Mouse (Mus musculus): Measurements from ENCODE around the gene Slc4a3. TPM values are rescaled to one million over a fixed set of nuclear protein-coding genes. Genes with fewer than 3 reads are reported as not detected.

The Slc4a3 gene
- polyA plus RNA-seq, 1 experiment from 2014 or later = 7.2 TPM

DNA sequence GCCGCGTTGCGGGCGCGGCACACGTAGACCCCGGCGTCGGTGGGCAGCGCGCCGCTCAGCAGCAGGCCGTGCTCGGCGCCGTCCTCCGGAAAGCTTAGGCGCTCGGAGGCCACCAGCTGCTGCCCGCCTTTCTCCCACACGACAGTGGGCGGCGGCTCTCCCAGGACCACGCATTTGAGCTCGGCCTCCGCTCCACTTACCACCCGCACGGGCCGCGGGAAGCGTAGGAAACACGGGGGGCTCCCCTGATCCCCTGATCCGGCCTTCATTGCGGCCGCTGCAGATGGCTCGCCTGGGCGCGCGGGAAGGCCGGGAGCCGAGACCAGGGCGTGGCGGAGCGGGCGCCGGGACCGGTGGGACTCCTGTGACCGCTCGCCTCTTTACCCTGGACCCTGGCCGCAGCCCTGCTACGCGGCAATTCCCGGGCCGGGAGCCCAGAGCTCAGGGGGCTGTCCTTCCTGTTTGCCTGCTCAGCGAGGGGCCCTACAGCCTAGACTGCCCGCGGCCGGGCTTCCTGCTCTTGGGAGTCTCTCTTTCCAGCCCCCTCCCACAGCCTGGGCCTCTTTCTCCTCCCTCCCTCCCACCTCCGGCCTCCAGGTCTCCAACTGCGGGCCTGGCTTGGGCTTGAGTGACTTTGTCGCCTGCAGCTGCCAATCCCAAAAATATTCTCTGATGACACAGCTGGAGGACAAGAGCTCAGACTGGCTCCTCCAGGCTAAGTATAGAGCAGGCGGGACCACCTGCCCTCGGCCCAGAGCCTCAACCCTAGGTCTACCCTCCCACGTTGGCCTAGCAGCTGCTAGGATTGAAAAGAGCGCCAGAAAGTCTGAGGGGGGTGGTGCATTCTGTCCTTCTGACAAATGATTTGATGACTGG, 39.9 kb upstream of the Slc4a3 start, which contains the start of gene Obsl1:
Obsl1 (minus strand) TSS at position 497 of the 876 bp plus-strand sequence.
- Histone ChIP-seq H3K27ac (ENCODE audit: low read depth, low read length) (peak within 1 kb of the TSS; percentile 65), H3K27me3 (ENCODE audit: control insufficient read depth, insufficient read depth, low read length) (peaks cover 9% of the 10 kb centered on the region; the same call in 1 of the 2 replicates), H3K4me2 (peak within 1 kb of the TSS; percentile 68), H3K9ac (ENCODE audit: low read length) (peak within 1 kb of the TSS; percentile 97), H3K36me3 (ENCODE audit: control insufficient read depth, insufficient read depth, low read length) (peaks cover 9% of the 10 kb centered on the region), H3K9me3 (ENCODE audit: control insufficient read depth, low read length) (no peaks in the 10 kb centered on the region), H3K4me1 (ENCODE audit: control insufficient read depth, insufficient read depth, low read length) (peaks cover 7% of the 10 kb centered on the region), H3K4me3 (ENCODE audit: low read depth, low read length) (peak within 1 kb of the TSS; percentile 77)
- ATAC-seq (ENCODE audit: low FRiP score) (peak; percentile 83), DNase-seq (ENCODE audit: low spot score, missing footprints) (peak; percentile 97)
- WGBS = under 1% methylated on average over 50 of the region's 65 CpGs

DNA sequence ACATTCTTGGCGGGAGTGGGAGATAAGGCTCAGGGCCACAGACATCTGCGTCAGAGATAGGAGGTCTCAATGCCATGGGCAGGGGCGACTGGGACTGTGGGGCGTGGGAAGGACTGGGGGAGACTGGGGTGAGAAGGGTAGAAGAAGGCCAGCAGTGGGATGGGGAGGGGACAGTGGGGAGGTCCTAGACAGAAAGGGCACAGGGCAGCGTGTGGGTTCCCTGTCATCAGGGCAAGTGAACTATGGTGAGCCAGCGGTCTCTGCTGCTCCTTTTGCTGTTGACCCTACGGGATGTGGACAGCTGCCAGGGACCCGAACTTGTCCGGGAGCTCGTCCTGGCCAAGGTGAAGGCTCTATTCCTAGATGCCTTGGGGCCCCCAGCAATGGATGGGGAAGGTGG, 39.1 kb upstream of the Slc4a3 start, which contains the start of gene Inha:
Inha (plus strand) TSS at position 72 of the 400 bp plus-strand sequence.
- no peak; the same call in 1 of the 2 replicates for ATAC-seq (ENCODE audit: low FRiP score)
- 81% methylated on average over 10 of the region's 10 CpGs for WGBS

DNA sequence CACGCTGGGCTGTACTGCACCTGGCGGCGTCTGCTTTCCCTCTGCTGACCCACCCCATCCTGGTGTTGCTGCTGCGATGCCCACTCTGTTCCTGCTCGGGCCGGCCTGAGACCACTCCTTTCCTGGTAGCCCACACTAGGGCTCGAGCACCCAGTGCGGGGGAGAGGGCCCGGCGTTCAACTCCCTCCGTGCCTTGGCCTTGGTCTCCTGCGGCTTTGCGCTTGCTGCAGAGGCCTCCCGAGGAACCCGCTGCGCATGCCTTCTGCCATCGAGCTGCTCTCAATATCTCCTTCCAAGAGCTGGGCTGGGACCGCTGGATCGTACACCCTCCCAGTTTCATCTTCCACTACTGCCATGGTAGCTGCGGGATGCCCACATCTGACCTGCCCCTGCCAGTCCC, 36.5 kb upstream of the Slc4a3 start:
- Histone ChIP-seq H3K36me3 (ENCODE audit: control insufficient read depth, insufficient read depth, low read length) (no peaks in the 10 kb centered on the region), H3K27me3 (ENCODE audit: control insufficient read depth, insufficient read depth, low read length) (peaks cover 3% of the 10 kb centered on the region; the same call in 1 of the 2 replicates), H3K4me1 (ENCODE audit: control insufficient read depth, insufficient read depth, low read length) (peaks cover 4% of the 10 kb centered on the region), H3K9me3 (ENCODE audit: control insufficient read depth, low read length) (no peaks in the 10 kb centered on the region), H3K4me3 (ENCODE audit: low read depth, low read length) (no peak overlapping the region), H3K4me2 (no peak overlapping the region), H3K9ac (ENCODE audit: low read length) (no peak overlapping the region), H3K27ac (ENCODE audit: low read depth, low read length) (no peak overlapping the region)
- peak; percentile 44 for DNase-seq (ENCODE audit: low spot score, missing footprints)
- ATAC-seq (ENCODE audit: low FRiP score) = no peak
- 49% methylated on average over 17 of the region's 20 CpGs for WGBS

More for the DNA sequence above, 39.1 kb upstream of the Slc4a3 start, which contains the start of gene Inha:
- Histone ChIP-seq H3K4me3 (ENCODE audit: low read depth, low read length) (peak within 1 kb of the TSS; percentile 77), H3K27ac (ENCODE audit: low read depth, low read length) (peak within 1 kb of the TSS; percentile 65), H3K27me3 (ENCODE audit: control insufficient read depth, insufficient read depth, low read length) (peaks cover 9% of the 10 kb centered on the region; the same call in 1 of the 2 replicates), H3K4me2 (peak within 1 kb of the TSS; percentile 68), H3K36me3 (ENCODE audit: control insufficient read depth, insufficient read depth, low read length) (0 out of 2 replicates have a peak, but pooled peaks cover 2% of the 10 kb centered on the region), H3K9ac (ENCODE audit: low read length) (peak within 1 kb of the TSS; percentile 97), H3K4me1 (ENCODE audit: control insufficient read depth, insufficient read depth, low read length) (peaks cover 7% of the 10 kb centered on the region), H3K9me3 (ENCODE audit: control insufficient read depth, low read length) (no peaks in the 10 kb centered on the region)
- peak; percentile 84 for DNase-seq (ENCODE audit: low spot score, missing footprints)

DNA sequence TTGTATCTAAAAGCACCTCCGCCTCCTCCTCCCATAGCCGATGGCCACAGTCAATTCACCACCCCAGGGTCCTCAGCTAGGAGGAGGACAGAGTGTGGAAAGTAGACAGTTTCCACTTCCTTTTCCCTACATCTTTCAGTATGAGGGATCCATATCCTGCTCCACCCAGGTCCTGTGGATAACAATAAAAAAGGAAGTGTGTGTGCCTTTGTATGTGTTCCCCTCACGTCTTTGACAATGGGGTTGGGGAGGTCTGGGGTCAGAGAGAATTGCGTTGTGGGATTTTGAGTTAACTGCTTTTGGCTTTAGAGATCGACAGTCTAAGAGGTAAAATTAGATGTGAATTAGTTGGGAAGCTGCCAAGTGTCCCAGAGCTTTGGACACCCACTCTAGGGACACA, 35.9 kb upstream of the Slc4a3 start:
- 77% methylated on average over 5 of the region's 5 CpGs for WGBS
- Histone ChIP-seq H3K9ac (ENCODE audit: low read length) (no peak overlapping the region), H3K4me1 (ENCODE audit: control insufficient read depth, insufficient read depth, low read length) (peaks cover 4% of the 10 kb centered on the region), H3K9me3 (ENCODE audit: control insufficient read depth, low read length) (no peaks in the 10 kb centered on the region), H3K4me2 (no peak overlapping the region), H3K27me3 (ENCODE audit: control insufficient read depth, insufficient read depth, low read length) (peaks cover 3% of the 10 kb centered on the region; the same call in 1 of the 2 replicates), H3K4me3 (ENCODE audit: low read depth, low read length) (no peak overlapping the region), H3K27ac (ENCODE audit: low read depth, low read length) (no peak overlapping the region), H3K36me3 (ENCODE audit: control insufficient read depth, insufficient read depth, low read length) (no peaks in the 10 kb centered on the region)
- peak; percentile 65 for DNase-seq (ENCODE audit: low spot score, missing footprints)
- ATAC-seq (ENCODE audit: low FRiP score) = no peak

DNA sequence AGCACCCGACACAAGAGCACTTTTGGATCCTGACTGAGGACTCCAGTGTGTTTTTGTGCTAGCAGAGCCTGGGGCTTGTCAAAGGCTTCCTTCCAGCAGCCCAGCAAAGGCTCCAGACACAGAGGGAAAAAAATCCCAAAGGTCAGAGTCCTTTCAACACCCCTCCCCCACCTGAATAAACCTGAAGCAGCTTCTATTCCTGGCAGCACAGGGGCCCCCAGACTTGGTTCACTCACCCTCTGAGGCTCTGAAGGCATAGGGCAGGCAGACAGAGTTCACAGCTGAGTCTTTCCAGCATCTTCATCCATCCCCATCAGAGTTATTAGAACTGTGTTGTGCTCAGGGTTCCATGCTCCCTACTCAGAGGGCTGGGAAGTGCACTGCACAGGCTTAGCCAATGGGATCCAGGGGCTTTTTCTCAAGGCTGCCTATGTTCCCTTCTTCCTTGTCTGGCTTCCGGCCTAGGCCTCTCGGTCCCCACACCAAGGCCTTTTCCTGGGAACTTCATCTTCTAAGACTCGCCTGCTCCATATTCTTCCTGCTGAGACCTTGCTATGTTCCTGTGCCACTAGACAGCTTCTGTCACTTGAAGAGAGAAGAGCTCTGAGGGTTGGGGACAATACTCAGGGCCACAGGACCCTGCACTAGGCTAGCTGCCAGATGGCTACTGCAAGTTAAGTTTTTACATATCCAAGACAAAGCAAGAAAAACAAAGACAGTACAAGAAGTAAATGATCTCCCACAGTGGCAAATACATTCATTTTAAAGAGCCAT, 34.4 kb upstream of the Slc4a3 start:
- Histone ChIP-seq H3K4me2 (no peak overlapping the region), H3K9me3 (ENCODE audit: control insufficient read depth, low read length) (no peaks in the 10 kb centered on the region), H3K36me3 (ENCODE audit: control insufficient read depth, insufficient read depth, low read length) (no peaks in the 10 kb centered on the region), H3K27ac (ENCODE audit: low read depth, low read length) (no peak overlapping the region), H3K9ac (ENCODE audit: low read length) (no peak overlapping the region), H3K4me3 (ENCODE audit: low read depth, low read length) (no peak overlapping the region), H3K27me3 (ENCODE audit: control insufficient read depth, insufficient read depth, low read length) (peaks cover 3% of the 10 kb centered on the region; the same call in 1 of the 2 replicates), H3K4me1 (ENCODE audit: control insufficient read depth, insufficient read depth, low read length) (peaks cover under 1% of the 10 kb centered on the region; the same call in 1 of the 2 replicates)
- WGBS = 55% methylated on average over 4 of the region's 4 CpGs
- DNase-seq (ENCODE audit: low spot score, missing footprints) = peak; percentile 70
- ATAC-seq (ENCODE audit: low FRiP score) = no peak

DNA sequence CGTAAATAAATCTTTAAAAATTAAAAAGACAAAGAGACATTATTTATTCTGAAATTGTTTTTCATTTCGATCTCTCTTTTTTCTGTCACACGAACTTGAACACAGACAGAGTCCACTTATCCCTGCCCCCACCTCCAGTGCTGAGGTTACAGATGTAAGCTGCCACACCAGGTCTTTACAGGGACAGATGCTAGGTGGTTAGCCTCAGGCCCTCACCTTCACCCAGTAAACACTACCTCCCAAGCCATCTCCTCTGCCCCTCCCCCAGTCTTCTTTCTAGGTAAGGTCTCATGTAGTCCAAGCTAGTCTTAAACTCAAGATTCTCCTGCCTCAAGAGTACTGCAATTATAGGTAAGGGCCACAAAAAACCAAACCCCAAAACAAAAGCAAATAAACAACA, 33.5 kb upstream of the Slc4a3 start:
- Histone ChIP-seq H3K9ac (ENCODE audit: low read length) (no peak overlapping the region), H3K27ac (ENCODE audit: low read depth, low read length) (no peak overlapping the region), H3K4me3 (ENCODE audit: low read depth, low read length) (no peak overlapping the region), H3K36me3 (ENCODE audit: control insufficient read depth, insufficient read depth, low read length) (no peaks in the 10 kb centered on the region), H3K4me1 (ENCODE audit: control insufficient read depth, insufficient read depth, low read length) (no peaks in the 10 kb centered on the region), H3K27me3 (ENCODE audit: control insufficient read depth, insufficient read depth, low read length) (no peaks in the 10 kb centered on the region; the same call in 1 of the 2 replicates), H3K4me2 (no peak overlapping the region), H3K9me3 (ENCODE audit: control insufficient read depth, low read length) (no peaks in the 10 kb centered on the region)
- 87% methylated on average over 3 of the region's 3 CpGs for WGBS
- ATAC-seq (ENCODE audit: low FRiP score) (no peak), DNase-seq (ENCODE audit: low spot score, missing footprints) (peak; percentile 21)

DNA sequence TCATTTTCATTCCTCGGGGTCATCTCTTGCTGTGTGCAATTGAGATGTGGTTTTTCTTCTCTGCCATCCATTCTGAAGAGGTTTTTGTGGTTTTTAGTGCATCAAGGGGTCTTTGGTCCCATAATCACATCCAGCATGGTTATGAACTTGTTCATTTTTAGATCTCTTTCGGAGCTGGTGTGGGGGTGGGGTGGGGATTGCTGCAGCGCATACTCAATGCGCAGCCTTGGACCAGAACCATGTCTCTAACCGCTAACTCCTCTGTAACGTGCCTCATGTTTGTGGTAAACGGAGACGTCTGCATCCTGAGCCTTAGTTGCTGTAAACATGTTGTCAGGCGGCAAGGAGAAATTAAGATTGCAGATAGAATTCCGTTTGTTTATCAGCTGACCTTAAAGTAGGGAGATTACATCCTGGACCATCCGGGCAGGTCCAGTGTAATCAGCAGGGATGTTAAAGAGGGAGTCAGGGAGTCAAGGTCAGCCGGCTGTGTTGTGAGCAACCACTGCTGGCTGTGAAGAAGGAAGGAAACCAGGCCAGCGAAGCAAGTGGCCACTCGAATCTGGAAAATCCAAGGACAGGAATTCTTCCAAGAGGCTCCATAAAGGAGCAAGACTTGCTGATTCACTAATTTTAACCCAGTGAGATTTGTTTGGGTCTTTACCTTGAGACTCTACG, 29.2 kb upstream of the Slc4a3 start:
- 83% methylated on average over 15 of the region's 15 CpGs for WGBS
- Histone ChIP-seq H3K9me3 (ENCODE audit: control insufficient read depth, low read length) (no peaks in the 10 kb centered on the region), H3K36me3 (ENCODE audit: control insufficient read depth, insufficient read depth, low read length) (no peaks in the 10 kb centered on the region), H3K4me3 (ENCODE audit: low read depth, low read length) (no peak overlapping the region), H3K4me1 (ENCODE audit: control insufficient read depth, insufficient read depth, low read length) (no peaks in the 10 kb centered on the region; the same call in 1 of the 2 replicates), H3K27me3 (ENCODE audit: control insufficient read depth, insufficient read depth, low read length) (no peaks in the 10 kb centered on the region), H3K4me2 (no peak overlapping the region), H3K27ac (ENCODE audit: low read depth, low read length) (no peak overlapping the region), H3K9ac (ENCODE audit: low read length) (no peak overlapping the region)
- DNase-seq (ENCODE audit: low spot score, missing footprints) (peak; percentile 68), ATAC-seq (ENCODE audit: low FRiP score) (no peak)

DNA sequence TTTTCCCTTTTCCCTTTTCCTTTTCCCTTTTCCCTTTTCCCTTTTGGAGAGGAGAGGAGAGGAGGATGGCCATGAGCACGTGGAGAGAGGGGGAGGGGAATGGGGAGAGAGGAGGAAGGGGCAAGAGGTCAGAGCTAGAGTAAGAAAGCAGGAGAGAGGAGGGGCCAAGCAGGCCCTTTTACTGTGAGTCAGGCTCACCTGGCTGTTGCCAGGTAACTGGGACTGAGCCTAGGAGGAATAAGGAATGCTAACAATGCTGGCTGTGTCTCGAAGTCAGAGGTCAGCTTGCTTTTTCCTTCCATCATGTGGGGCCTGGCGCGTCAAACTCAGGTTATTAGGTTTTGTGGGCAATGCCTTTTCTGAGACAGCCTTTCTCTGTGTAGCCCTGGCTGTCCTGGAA, 28.1 kb upstream of the Slc4a3 start:
- 61% methylated on average over 3 of the region's 4 CpGs for WGBS
- no peaks in the 10 kb centered on the region; the same call in 1 of the 2 replicates for H3K4me1 ChIP-seq (ENCODE audit: control insufficient read depth, insufficient read depth, low read length)
- H3K27ac ChIP-seq (ENCODE audit: low read depth, low read length) = no peak overlapping the region
- no peaks in the 10 kb centered on the region for H3K36me3 ChIP-seq (ENCODE audit: control insufficient read depth, insufficient read depth, low read length)
- no peak for ATAC-seq (ENCODE audit: low FRiP score)
- DNase-seq (ENCODE audit: low spot score, missing footprints) = peak; percentile 71
- H3K9ac ChIP-seq (ENCODE audit: low read length) = no peak overlapping the region
- H3K9me3 ChIP-seq (ENCODE audit: control insufficient read depth, low read length) = no peaks in the 10 kb centered on the region
- no peak overlapping the region for H3K4me3 ChIP-seq (ENCODE audit: low read depth, low read length)
- H3K27me3 ChIP-seq (ENCODE audit: control insufficient read depth, insufficient read depth, low read length) = no peaks in the 10 kb centered on the region
- H3K4me2 ChIP-seq = no peak overlapping the region

Measured in midbrain, embryonic 11.5 days (tissue).